Mouse (Mus musculus) stomach, postnatal 0 days (tissue): ENCODE measurements around the gene Gm40193.

ENCODE experiments used
- CTCF ChIP-seq: IDR thresholded peaks from 2 replicates; pipeline ENCODE4 v1.5.1; 2016; ENCODE audit warnings: antibody characterized with exemption, low read depth, mild to moderate bottlenecking, moderate library complexity
- EP300 ChIP-seq: optimal IDR thresholded peaks from 2 replicates; pipeline ENCODE3; 2016; ENCODE audit warnings: antibody characterized with exemption

DNA sequence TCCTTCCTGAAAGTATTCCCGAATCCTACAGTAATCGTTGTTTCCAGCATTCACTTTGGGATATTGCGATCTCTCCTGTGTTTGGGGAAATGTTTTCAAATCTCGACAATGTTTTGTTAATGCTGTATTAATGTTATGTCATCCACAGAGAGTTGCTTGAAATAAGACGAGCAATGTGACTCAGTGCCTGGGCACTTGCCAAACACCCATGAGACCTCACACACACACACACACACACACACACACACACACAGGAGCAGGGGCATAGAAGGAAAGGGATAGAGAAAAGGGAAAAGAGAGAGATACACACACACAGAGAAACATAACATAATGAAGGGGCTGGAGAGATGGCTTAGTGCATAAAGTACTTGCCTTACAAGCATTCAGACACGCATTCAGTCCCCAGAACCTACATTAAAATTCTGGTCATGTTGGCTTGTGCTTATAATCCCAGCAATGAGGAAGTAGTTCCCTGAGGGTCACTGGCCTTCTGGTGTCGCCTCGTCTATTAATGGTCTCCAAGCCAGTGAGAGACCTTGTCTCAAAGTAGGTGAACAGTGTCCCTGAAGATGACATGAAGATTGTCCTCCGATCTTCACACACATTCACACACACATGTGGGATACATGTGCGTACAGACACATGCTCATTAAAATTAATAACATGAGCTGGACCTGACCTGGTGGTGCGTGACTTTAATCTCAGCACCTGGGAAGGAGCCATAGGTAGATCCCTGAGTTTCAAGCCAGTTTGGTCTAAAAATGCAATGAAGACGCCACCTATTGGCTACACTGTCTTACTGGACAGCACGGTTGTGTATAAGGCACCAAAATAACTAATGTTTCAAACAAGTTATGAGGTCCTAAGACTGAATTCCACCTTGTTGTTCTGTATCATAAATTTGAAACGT lies 32.9 kb downstream of the Gm40193 start:
- TF ChIP-seq CTCF, result peak; percentile 66
- TF ChIP-seq EP300, result no peak
